Mouse (Mus musculus) small intestine, adult 2 months (tissue): Measurements from ENCODE around the gene Pter.

Experiments used
- CTCF ChIP-seq: fragments of 200-500 bp; IDR thresholded peaks from 2 replicates; pipeline ENCODE4 v1.5.1; 2012; ENCODE audit warnings: low read depth, mild to moderate bottlenecking, control low read depth, inconsistent platforms, low read length, moderate library complexity, mixed read lengths; ENCODE audit not compliant: insufficient replicate concordance, insufficient read length; ENCODE audit errors: extremely low read depth
- POLR2A ChIP-seq: fragments of 200-500 bp; IDR thresholded peaks from 2 replicates; pipeline ENCODE4 v1.6.1; 2012; ENCODE audit warnings: low read depth, mild to moderate bottlenecking, control low read depth, inconsistent platforms, low read length, moderate library complexity

DNA sequence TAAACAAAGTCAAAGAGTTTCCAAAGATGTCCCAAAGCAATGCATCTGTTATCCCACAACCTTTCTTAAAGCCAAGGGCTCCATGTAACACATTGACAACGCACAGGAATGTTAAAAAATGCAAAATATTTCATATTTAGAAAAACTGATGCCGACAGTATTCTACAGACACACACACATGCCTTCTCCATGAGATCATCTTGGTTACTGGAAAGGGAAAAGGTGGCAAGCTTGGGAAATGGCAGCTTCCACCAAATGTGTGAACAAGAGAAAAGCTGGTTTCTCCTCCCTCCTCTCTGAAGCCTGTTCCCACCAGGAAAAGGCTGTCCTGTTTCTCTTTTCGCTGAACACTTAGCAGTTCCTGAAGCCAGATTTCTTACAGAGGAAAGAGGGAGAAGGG lies 114.9 kb downstream of the Pter start:
- TF ChIP-seq CTCF (no peak), POLR2A (no peak)
